Mouse (Mus musculus) hindbrain, embryonic 16.5 days (tissue): ENCODE measurements at regions not wholly inside any gene's neighbourhood (a gene's known extent, or its start where the extent isn't known, plus 50 kb on each side); places are given as distances from the start of the nearest gene placed in this dataset.

Experiments
- ATAC-seq: fragments of 200-750 bp; cut with Nextera tagmentation; 2 replicates; pipeline ENCODE4 v1.8.0; 2017; ENCODE audit warnings: moderate TSS enrichment, moderate library complexity
- H3K27ac ChIP-seq: fragments of 300-500 bp; sonication (generic); 2 replicates; pipeline ENCODE4 v1.5.1; 2014; ENCODE audit warnings: low read depth, mild to moderate bottlenecking, control low read depth, low read length, moderate library complexity
- H3K27me3 ChIP-seq: fragments of 300-500 bp; sonication (generic); replicated peaks from 2 replicates; pipeline ENCODE4 v1.6.1; 2014; ENCODE audit warnings: low read length; ENCODE audit not compliant: control insufficient read depth, insufficient read depth
- H3K36me3 ChIP-seq: fragments of 300-500 bp; sonication (generic); 2 replicates; pipeline ENCODE4 v1.6.1; 2014; ENCODE audit warnings: mild to moderate bottlenecking, low read length, moderate library complexity, mixed read lengths; ENCODE audit not compliant: control insufficient read depth, insufficient read depth
- H3K4me1 ChIP-seq: fragments of 300-500 bp; sonication (generic); 2 replicates; pipeline ENCODE4 v1.6.1; 2014; ENCODE audit warnings: low read depth, low read length; ENCODE audit not compliant: control insufficient read depth, insufficient read depth
- H3K4me2 ChIP-seq: fragments of 300-500 bp; sonication (generic); 2 replicates; pipeline ENCODE4 v1.6.1; 2014; ENCODE audit warnings: mild to moderate bottlenecking, low read length, control low read depth, moderate library complexity
- H3K4me3 ChIP-seq: fragments of 300-500 bp; sonication (generic); 2 replicates; pipeline ENCODE4 v1.5.1; 2014; ENCODE audit warnings: mild to moderate bottlenecking, low read length, control low read depth, moderate library complexity
- H3K9ac ChIP-seq: fragments of 300-500 bp; sonication (generic); 2 replicates; pipeline ENCODE4 v1.6.1; 2014; ENCODE audit warnings: low read depth, mild to moderate bottlenecking, control low read depth, low read length, moderate library complexity
- H3K9me3 ChIP-seq: fragments of 300-500 bp; sonication (generic); 2 replicates; pipeline ENCODE4 v1.6.1; 2014; ENCODE audit warnings: mild to moderate bottlenecking, low read length, moderate library complexity; ENCODE audit not compliant: control insufficient read depth
- WGBS: fragments of 180-500 bp; shearing (Covaris S2); extraction: QIAGEN DNeasy Blood & Tissue Kit; methylation state at CpG from one replicate; pipeline ENCODE4 v1.1.7; 2014; 5-methylcytosine and 5-hydroxymethylcytosine counted together

DNA sequence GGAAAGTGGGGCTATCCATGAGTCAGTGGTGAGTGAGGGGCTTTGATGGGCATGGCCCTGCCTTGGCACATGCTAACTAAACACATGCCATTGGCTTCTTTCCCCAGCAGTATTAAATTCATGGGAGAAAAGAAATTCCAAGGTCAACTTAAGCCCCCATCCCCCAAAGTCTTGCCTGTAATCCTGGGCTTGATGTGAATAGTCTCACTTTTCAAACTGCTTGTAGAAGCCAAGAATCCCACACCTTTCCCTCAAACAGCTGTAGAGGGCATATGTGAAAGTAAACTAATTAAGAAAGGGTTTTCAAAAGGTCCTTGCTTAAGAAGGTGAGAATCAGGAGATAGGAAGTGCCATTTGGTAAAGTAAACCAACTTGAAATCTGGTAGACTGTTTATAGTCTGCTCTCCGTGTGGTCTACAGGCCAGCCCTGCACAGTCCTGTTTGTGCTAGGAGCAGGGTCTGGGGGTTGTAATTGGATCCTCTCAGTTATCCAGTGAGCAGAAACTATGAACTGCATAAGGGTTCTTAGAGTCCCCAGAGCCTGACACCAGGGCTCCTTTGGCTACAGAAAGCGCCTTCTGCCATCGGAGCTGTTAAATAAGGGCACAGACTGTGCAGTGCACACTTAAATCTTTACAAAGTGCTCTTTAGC, 123.3 kb upstream of the Sox11 start:
- ATAC-seq, result no peak
- 80% methylated on average over 3 of the region's 3 CpGs for WGBS
- Histone ChIP-seq H3K27ac (no peak overlapping the region), H3K9me3 (no peaks in the 10 kb centered on the region), H3K36me3 (no peaks in the 10 kb centered on the region), H3K4me3 (no peak overlapping the region), H3K4me1 (no peaks in the 10 kb centered on the region), H3K9ac (no peak overlapping the region), H3K27me3 (no peaks in the 10 kb centered on the region), H3K4me2 (no peak overlapping the region)

DNA sequence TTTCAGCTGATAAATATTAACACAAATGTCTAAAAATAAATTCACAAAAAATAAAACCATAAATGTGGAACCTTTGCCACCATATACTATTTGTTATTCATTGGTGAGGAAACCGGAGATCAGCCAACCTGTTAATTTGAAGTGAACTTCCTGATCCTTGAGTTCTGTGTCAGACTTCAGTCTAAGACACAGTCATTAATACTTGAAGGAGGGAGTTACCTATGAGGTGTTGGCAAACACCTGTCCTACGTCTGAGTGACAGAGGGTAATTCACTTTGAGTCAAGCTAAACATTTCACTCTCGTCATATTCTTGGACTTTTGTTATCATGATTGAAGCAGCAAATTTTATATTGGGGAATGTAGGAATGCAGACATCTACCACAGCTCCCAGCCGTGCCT, 116.3 kb upstream of the Sox11 start:
- H3K9me3 ChIP-seq, result no peaks in the 10 kb centered on the region
- ATAC-seq, result no peak
- no peaks in the 10 kb centered on the region for H3K36me3 ChIP-seq
- no peaks in the 10 kb centered on the region for H3K4me1 ChIP-seq
- no peaks in the 10 kb centered on the region for H3K27me3 ChIP-seq
- H3K27ac ChIP-seq, result no peak overlapping the region
- H3K4me3 ChIP-seq, result no peak overlapping the region
- H3K9ac ChIP-seq, result no peak overlapping the region
- no peak overlapping the region for H3K4me2 ChIP-seq
- WGBS, result 87% methylated on average over 4 of the region's 4 CpGs

DNA sequence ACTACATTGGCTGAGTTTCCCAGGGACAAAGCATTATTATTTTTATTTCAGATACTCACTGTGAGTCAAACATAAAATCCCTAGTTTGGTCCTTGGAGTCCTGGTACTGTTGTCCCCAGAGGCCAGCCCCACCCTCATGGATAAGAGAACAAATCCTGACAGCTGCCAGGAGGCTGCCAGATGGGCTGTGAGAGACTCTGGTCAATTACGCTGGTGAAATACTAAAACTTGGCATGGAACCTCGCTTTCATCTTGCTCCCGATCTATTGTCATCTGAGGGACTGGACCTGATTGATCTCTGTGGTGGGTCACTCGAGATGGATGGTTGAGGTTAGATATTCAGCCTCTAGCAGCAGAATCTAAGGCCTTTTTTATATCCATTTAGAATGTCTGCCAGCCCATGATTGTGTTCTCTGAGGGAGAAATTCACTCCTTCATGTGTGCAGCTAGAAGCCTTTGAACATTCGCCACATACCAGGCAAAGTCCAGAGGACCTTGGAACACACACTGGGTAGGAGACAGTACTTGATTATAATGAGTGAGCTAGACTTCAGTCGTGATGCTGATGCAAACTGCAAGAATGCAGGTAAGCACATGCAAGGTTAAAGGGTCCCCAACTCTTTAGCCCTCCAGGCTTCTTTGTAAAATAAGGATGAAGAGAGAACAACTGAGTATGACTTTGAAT, 95.4 kb upstream of the Sox11 start:
- Histone ChIP-seq H3K9ac (no peak overlapping the region), H3K27me3 (no peaks in the 10 kb centered on the region), H3K9me3 (no peaks in the 10 kb centered on the region), H3K4me3 (no peak overlapping the region), H3K4me2 (no peak overlapping the region), H3K36me3 (no peaks in the 10 kb centered on the region), H3K4me1 (no peaks in the 10 kb centered on the region), H3K27ac (no peak overlapping the region)
- WGBS, result 32% methylated on average over 6 of the region's 6 CpGs
- ATAC-seq, result 0 out of 2 replicates have a peak, but pooled peaks have one; percentile 45

DNA sequence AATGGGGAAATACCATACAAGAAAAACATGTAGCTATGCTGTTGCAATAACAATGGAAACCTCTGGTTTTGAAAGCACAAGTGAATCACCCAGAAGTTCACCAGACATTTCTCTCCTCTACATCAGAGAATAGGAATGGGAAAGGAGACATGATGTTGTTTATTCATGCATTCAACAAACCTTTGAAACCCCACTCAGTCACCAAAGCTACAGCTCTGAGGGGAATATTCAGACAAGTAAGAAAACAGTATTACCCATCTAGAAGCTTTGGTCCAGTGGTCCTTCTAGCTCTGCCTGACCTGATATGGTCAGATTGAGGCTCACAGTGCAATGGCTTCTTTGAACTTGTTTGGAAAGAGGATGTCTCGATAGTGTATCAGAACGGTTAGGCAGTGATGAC, 89.0 kb upstream of the Sox11 start:
- Histone ChIP-seq H3K9ac (no peak overlapping the region), H3K27me3 (no peaks in the 10 kb centered on the region), H3K4me2 (no peak overlapping the region), H3K36me3 (no peaks in the 10 kb centered on the region), H3K9me3 (no peaks in the 10 kb centered on the region), H3K4me1 (no peaks in the 10 kb centered on the region), H3K4me3 (no peak overlapping the region), H3K27ac (no peak overlapping the region)
- no peak for ATAC-seq
- WGBS, result 76% methylated on average over 2 of the region's 2 CpGs

DNA sequence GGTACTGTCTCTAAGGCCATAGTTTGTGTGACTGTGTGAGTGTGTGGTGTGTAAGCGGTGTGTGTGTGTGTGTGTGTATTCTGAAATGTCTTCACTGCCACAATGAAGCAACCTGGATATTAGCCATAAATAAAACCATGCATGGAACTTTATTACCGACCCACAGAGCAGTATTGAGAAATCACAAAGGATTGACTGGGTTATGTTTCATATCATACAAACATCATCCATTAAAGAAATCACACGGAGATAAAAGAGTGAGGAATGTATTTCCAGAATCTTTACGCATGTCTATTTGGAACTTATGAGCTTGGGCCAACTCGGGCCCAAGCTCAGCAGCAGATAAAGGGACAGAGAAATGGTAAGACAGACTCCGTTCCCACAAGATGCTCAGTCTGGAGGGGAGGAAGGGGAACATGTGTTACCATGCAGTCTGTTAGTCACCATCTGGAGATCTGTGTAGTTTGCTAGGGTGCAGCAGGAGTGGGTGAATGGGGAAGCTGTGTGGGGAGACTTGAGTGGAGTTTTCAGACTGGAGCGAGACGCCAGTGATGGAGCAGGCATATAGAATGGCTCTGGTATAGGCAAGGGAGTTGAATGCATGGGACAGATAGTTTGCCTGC, 75.1 kb upstream of the Sox11 start:
- no peaks in the 10 kb centered on the region for H3K27me3 ChIP-seq
- H3K4me1 ChIP-seq, result no peaks in the 10 kb centered on the region
- H3K9me3 ChIP-seq, result no peaks in the 10 kb centered on the region
- ATAC-seq, result no peak
- H3K9ac ChIP-seq, result no peak overlapping the region
- no peak overlapping the region for H3K4me3 ChIP-seq
- WGBS, result 85% methylated on average over 8 of the region's 8 CpGs
- H3K27ac ChIP-seq, result no peak overlapping the region
- H3K36me3 ChIP-seq, result no peaks in the 10 kb centered on the region
- no peak overlapping the region for H3K4me2 ChIP-seq

DNA sequence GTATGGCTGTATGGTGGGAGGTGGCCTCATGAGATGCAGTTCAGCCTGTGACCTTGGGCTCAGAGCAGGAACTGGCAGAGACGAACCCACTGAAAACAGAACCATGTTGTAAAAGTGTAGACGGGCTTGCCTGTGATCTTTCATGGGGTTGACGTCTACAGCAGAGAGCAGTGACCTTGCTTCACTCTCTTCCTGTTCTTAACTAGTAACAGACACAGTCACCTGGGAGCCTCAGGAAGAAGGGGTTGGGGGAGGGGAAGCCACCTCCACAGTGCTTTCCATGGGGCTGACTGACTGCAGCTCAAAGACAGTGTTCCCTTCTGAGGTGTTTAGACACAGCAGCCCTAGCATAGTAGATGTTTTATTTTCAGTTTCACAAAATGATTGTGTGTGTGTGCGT, 68.2 kb upstream of the Sox11 start:
- no peaks in the 10 kb centered on the region for H3K27me3 ChIP-seq
- no peaks in the 10 kb centered on the region for H3K36me3 ChIP-seq
- H3K4me1 ChIP-seq, result no peaks in the 10 kb centered on the region
- 75% methylated on average over 4 of the region's 4 CpGs for WGBS
- no peak overlapping the region for H3K4me2 ChIP-seq
- ATAC-seq, result no peak
- H3K9me3 ChIP-seq, result no peaks in the 10 kb centered on the region
- H3K9ac ChIP-seq, result no peak overlapping the region
- no peak overlapping the region for H3K27ac ChIP-seq
- H3K4me3 ChIP-seq, result no peak overlapping the region

DNA sequence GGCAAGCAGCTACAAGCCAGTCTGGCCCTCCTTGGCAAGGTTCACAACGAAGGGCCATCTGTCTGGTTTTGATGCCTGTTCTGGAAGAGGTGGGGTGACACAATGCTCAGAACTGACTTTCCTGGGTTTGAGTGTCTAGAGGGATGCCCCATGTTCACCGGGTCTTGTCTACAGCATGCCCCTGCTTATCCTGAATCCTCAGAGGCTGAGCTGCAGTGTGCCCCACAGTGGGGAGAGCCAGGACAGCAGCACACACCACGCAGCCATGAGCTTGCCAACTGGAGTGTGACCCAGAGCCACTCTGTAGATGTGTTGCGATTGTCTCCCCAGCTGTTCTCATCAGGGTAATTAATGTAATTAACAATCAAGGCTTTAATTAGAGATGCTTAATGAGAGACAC, 66.1 kb upstream of the Sox11 start:
- Histone ChIP-seq H3K4me2 (no peak overlapping the region), H3K4me3 (no peak overlapping the region), H3K4me1 (no peaks in the 10 kb centered on the region), H3K9ac (no peak overlapping the region), H3K36me3 (no peaks in the 10 kb centered on the region), H3K27me3 (no peaks in the 10 kb centered on the region), H3K9me3 (no peaks in the 10 kb centered on the region), H3K27ac (no peak overlapping the region)
- peak; percentile 70 for ATAC-seq
- WGBS, result 53% methylated on average over 4 of the region's 4 CpGs

DNA sequence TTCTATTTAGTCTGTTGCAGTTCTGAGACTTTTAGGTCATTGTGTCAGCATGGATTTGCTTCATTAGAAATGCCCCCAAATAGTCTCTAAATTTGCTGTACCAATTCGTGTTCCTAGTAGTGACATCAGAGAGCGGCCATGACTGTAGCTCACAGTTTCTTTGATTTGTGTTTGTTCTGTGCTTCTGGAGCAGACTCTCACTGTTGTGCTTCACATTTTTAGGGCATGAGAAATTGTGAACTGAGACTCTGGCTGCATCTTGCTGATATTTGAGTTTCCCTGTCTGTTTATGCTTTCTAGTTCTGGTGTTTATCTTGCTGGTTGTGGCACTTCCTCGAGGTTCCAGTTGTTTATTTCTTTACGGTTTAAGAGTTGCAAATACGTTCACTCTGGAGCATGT, 57.0 kb upstream of the Sox11 start:
- H3K27me3 ChIP-seq, result no peaks in the 10 kb centered on the region
- no peak overlapping the region for H3K4me2 ChIP-seq
- no peak overlapping the region for H3K4me3 ChIP-seq
- no peak for ATAC-seq
- no peak overlapping the region for H3K27ac ChIP-seq
- H3K4me1 ChIP-seq, result no peaks in the 10 kb centered on the region
- no peaks in the 10 kb centered on the region for H3K36me3 ChIP-seq
- WGBS, result 87% methylated on average over 5 of the region's 5 CpGs
- H3K9me3 ChIP-seq, result no peaks in the 10 kb centered on the region
- H3K9ac ChIP-seq, result no peak overlapping the region
